Mouse (Mus musculus): Measurements from ENCODE around the gene Flot2. TPM values are rescaled to one million over a fixed set of nuclear protein-coding genes. Genes with fewer than 3 reads are reported as not detected.
"Not testable (repeated sequence)": the region's sequence is repeated elsewhere in the genome, so short reads cannot be mapped to it uniquely, and the experiment has no call there.

Gene Flot2
- polyA plus RNA-seq, 1 experiment from 2014 or later: 45.7 TPM

- no peaks in the 10 kb centered on the region for H3K27me3 ChIP-seq (ENCODE audit: control insufficient read depth, insufficient read depth, low read length)
- no peaks in the 10 kb centered on the region for H3K9me3 ChIP-seq (ENCODE audit: control insufficient read depth, low read length)
- peak within 1 kb of the TSS; percentile 86 for H3K4me2 ChIP-seq (replicated peaks; ENCODE audit: low read depth, low read length)
- peak within 1 kb of the TSS; percentile 62 for H3K4me3 ChIP-seq (ENCODE audit: low read length)
- peak; percentile 92 for ATAC-seq (ENCODE audit: low FRiP score, low TSS enrichment)
- H3K36me3 ChIP-seq (ENCODE audit: control insufficient read depth, insufficient read depth, low read length): peaks cover 34% of the 10 kb centered on the region
- H3K27ac ChIP-seq (ENCODE audit: low read depth, low read length): peak within 1 kb of the TSS; percentile 63; the same call in 1 of the 2 replicates
- peak within 1 kb of the TSS; percentile 79 for H3K9ac ChIP-seq (ENCODE audit: low read depth, low read length)
- H3K4me1 ChIP-seq (ENCODE audit: control insufficient read depth, insufficient read depth, low read length): peaks cover 13% of the 10 kb centered on the region
- WGBS: under 1% methylated on average over 94 of the region's 96 CpGs
Observed at GRCm38 (mm10) chr11:78031947-78032808, 5.6 kb upstream of the Flot2 start, which contains the start of gene Dhrs13. Gene Dhrs13 (plus strand): TSS chr11:78032280.

- peaks cover 28% of the 10 kb centered on the region for H3K36me3 ChIP-seq (ENCODE audit: control insufficient read depth, insufficient read depth, low read length)
- no peaks in the 10 kb centered on the region for H3K9me3 ChIP-seq (ENCODE audit: control insufficient read depth, low read length)
- H3K27me3 ChIP-seq (ENCODE audit: control insufficient read depth, insufficient read depth, low read length): no peaks in the 10 kb centered on the region
- H3K27ac ChIP-seq (ENCODE audit: low read depth, low read length): no peak overlapping the region
- H3K4me1 ChIP-seq (ENCODE audit: control insufficient read depth, insufficient read depth, low read length): peaks cover 18% of the 10 kb centered on the region
- peak overlapping the region; percentile 62 for H3K4me3 ChIP-seq (ENCODE audit: low read length)
- H3K9ac ChIP-seq (ENCODE audit: low read depth, low read length): peak overlapping the region; percentile 79
- no peak for ATAC-seq (ENCODE audit: low FRiP score, low TSS enrichment)
- H3K4me2 ChIP-seq (replicated peaks; ENCODE audit: low read depth, low read length): peak overlapping the region; percentile 86
- 11% methylated on average over 5 of the region's 5 CpGs for WGBS
Observed at GRCm38 (mm10) chr11:78032809-78033195, 4.9 kb upstream of the Flot2 start.

- Histone ChIP-seq H3K4me2 (replicated peaks; ENCODE audit: low read depth, low read length) (no peak overlapping the region), H3K9me3 (ENCODE audit: control insufficient read depth, low read length) (no peaks in the 10 kb centered on the region), H3K36me3 (ENCODE audit: control insufficient read depth, insufficient read depth, low read length) (peaks cover 15% of the 10 kb centered on the region), H3K27ac (ENCODE audit: low read depth, low read length) (no peak overlapping the region), H3K9ac (ENCODE audit: low read depth, low read length) (no peak overlapping the region), H3K4me3 (ENCODE audit: low read length) (no peak overlapping the region), H3K27me3 (ENCODE audit: control insufficient read depth, insufficient read depth, low read length) (no peaks in the 10 kb centered on the region), H3K4me1 (ENCODE audit: control insufficient read depth, insufficient read depth, low read length) (peaks cover 18% of the 10 kb centered on the region)
- 93% methylated on average over 23 of the region's 23 CpGs for WGBS
- no peak for ATAC-seq (ENCODE audit: low FRiP score, low TSS enrichment)
Observed at GRCm38 (mm10) chr11:78033931-78034617, 3.7 kb upstream of the Flot2 start.

- Histone ChIP-seq H3K9me3 (ENCODE audit: control insufficient read depth, low read length) (no peaks in the 10 kb centered on the region), H3K4me2 (replicated peaks; ENCODE audit: low read depth, low read length) (no peak overlapping the region), H3K27ac (ENCODE audit: low read depth, low read length) (no peak overlapping the region), H3K27me3 (ENCODE audit: control insufficient read depth, insufficient read depth, low read length) (no peaks in the 10 kb centered on the region), H3K36me3 (ENCODE audit: control insufficient read depth, insufficient read depth, low read length) (peaks cover 12% of the 10 kb centered on the region; the same call in 1 of the 2 replicates), H3K9ac (ENCODE audit: low read depth, low read length) (no peak overlapping the region), H3K4me1 (ENCODE audit: control insufficient read depth, insufficient read depth, low read length) (peaks cover 9% of the 10 kb centered on the region; the same call in 1 of the 2 replicates), H3K4me3 (ENCODE audit: low read length) (no peak overlapping the region)
- 85% methylated on average over 10 of the region's 10 CpGs for WGBS
- ATAC-seq (ENCODE audit: low FRiP score, low TSS enrichment): no peak
Observed at GRCm38 (mm10) chr11:78036791-78037190, 940 bp upstream of the Flot2 start.

GRCm38 (mm10) chr11:78040878-78041277 lies 3.1 kb downstream of the Flot2 start:
- H3K27ac ChIP-seq (ENCODE audit: low read depth, low read length): no peak overlapping the region
- H3K27me3 ChIP-seq (ENCODE audit: control insufficient read depth, insufficient read depth, low read length): no peaks in the 10 kb centered on the region
- 68% methylated on average over 2 of the region's 2 CpGs for WGBS
- H3K36me3 ChIP-seq (ENCODE audit: control insufficient read depth, insufficient read depth, low read length): 0 out of 2 replicates have a peak, but pooled peaks cover 6% of the 10 kb centered on the region
- no peak overlapping the region for H3K4me2 ChIP-seq (replicated peaks; ENCODE audit: low read depth, low read length)
- no peaks in the 10 kb centered on the region for H3K9me3 ChIP-seq (ENCODE audit: control insufficient read depth, low read length)
- no peak overlapping the region for H3K4me3 ChIP-seq (ENCODE audit: low read length)
- no peak overlapping the region for H3K9ac ChIP-seq (ENCODE audit: low read depth, low read length)
- H3K4me1 ChIP-seq (ENCODE audit: control insufficient read depth, insufficient read depth, low read length): peaks cover 8% of the 10 kb centered on the region; the same call in 1 of the 2 replicates
- ATAC-seq (ENCODE audit: low FRiP score, low TSS enrichment): no peak

GRCm38 (mm10) chr11:78042290-78042870 lies 4.6 kb downstream of the Flot2 start:
- not testable (repeated sequence) for H3K27ac ChIP-seq (ENCODE audit: low read depth, low read length); H3K9ac ChIP-seq (ENCODE audit: low read depth, low read length); H3K36me3 ChIP-seq (ENCODE audit: control insufficient read depth, insufficient read depth, low read length); H3K4me3 ChIP-seq (ENCODE audit: low read length); ATAC-seq (ENCODE audit: low FRiP score, low TSS enrichment); H3K4me1 ChIP-seq (ENCODE audit: control insufficient read depth, insufficient read depth, low read length); H3K9me3 ChIP-seq (ENCODE audit: control insufficient read depth, low read length); H3K4me2 ChIP-seq (replicated peaks; ENCODE audit: low read depth, low read length); H3K27me3 ChIP-seq (ENCODE audit: control insufficient read depth, insufficient read depth, low read length)
- 95% methylated on average over 4 of the region's 4 CpGs for WGBS

GRCm38 (mm10) chr11:78044758-78045251 lies 7.1 kb downstream of the Flot2 start:
- WGBS: 72% methylated on average over 5 of the region's 5 CpGs
- H3K27ac ChIP-seq (ENCODE audit: low read depth, low read length): no peak overlapping the region
- peak; percentile 55; the same call in 1 of the 2 replicates for ATAC-seq (ENCODE audit: low FRiP score, low TSS enrichment)

GRCm38 (mm10) chr11:78048637-78049036 lies 10.9 kb downstream of the Flot2 start:
- H3K36me3 ChIP-seq (ENCODE audit: control insufficient read depth, insufficient read depth, low read length); H3K4me3 ChIP-seq (ENCODE audit: low read length); H3K27ac ChIP-seq (ENCODE audit: low read depth, low read length); ATAC-seq (ENCODE audit: low FRiP score, low TSS enrichment); H3K4me1 ChIP-seq (ENCODE audit: control insufficient read depth, insufficient read depth, low read length); H3K9me3 ChIP-seq (ENCODE audit: control insufficient read depth, low read length); H3K27me3 ChIP-seq (ENCODE audit: control insufficient read depth, insufficient read depth, low read length); H3K9ac ChIP-seq (ENCODE audit: low read depth, low read length); H3K4me2 ChIP-seq (replicated peaks; ENCODE audit: low read depth, low read length): not testable (repeated sequence)
- WGBS: 91% methylated on average over 4 of the region's 4 CpGs

More at GRCm38 (mm10) chr11:78044758-78045251, 7.1 kb downstream of the Flot2 start:
- Histone ChIP-seq H3K36me3 (ENCODE audit: control insufficient read depth, insufficient read depth, low read length) (0 out of 2 replicates have a peak, but pooled peaks cover 3% of the 10 kb centered on the region), H3K9ac (ENCODE audit: low read depth, low read length) (no peak overlapping the region), H3K4me2 (replicated peaks; ENCODE audit: low read depth, low read length) (no peak overlapping the region), H3K9me3 (ENCODE audit: control insufficient read depth, low read length) (no peaks in the 10 kb centered on the region), H3K4me1 (ENCODE audit: control insufficient read depth, insufficient read depth, low read length) (no peaks in the 10 kb centered on the region), H3K4me3 (ENCODE audit: low read length) (no peak overlapping the region), H3K27me3 (ENCODE audit: control insufficient read depth, insufficient read depth, low read length) (no peaks in the 10 kb centered on the region)
